In the genomic region with DNA sequence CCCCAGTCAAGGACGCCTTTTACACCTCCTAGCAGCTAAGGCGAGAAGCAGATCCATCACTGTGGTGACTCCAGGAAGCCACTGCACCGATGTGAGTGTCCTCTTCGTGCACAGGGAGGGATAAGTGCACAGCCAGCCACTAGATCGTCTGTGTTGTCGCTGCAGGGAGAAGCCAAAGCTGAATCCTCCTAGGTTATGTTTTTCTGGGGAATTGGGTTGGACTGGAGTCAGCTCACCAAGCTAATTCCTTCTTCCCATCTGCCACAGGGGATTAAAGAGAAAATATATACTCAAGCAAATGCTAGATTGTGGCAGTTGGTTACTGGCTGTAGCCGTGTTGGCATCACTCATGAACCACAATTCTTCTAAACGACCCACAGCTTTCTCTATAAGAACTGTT, we compare ENCODE assay signal across 25 mouse cellular contexts.
"Had no signal": no experiment of that assay in that cellular context is flagged by ENCODE, and none has a peak within 500 bp of the region (broad histone marks: within the 10 kb centered on the region; RNA-seq: fewer than 3 reads in every experiment).

No protein-coding gene starts in this region.

- H3K9me3 ChIP-seq: hindbrain, embryonic 10.5 days; hindbrain, embryonic 12.5 days; intestine, embryonic 15.5 days; limb, embryonic 10.5 days; limb, embryonic 12.5 days; liver, embryonic 12.5 days had no signal

- H3K27me3 ChIP-seq: hindbrain, embryonic 12.5 days; intestine, embryonic 15.5 days; limb, embryonic 12.5 days; liver, embryonic 12.5 days had no signal

- H3K4me1 ChIP-seq: intestine, embryonic 15.5 days; liver, embryonic 12.5 days had no signal

- H3K4me3 ChIP-seq: gastrocnemius, adult 2 months; heart, adult 2 months; hindbrain, embryonic 10.5 days; hindbrain, embryonic 12.5 days; intestine, embryonic 15.5 days; layer of hippocampus, adult 2 months; left cerebral cortex, adult 2 months; limb, embryonic 10.5 days; limb, embryonic 12.5 days; liver, embryonic 12.5 days had no signal

- H3K9ac ChIP-seq: hindbrain, embryonic 12.5 days; hindbrain, embryonic 14.5 days; intestine, embryonic 15.5 days; limb, embryonic 12.5 days; liver, embryonic 12.5 days; liver, embryonic 14.5 days had no signal

- H3K27ac ChIP-seq: gastrocnemius, adult 2 months; heart, adult 2 months; hindbrain, embryonic 10.5 days; hindbrain, embryonic 12.5 days; hindbrain, embryonic 14.5 days; intestine, embryonic 15.5 days; layer of hippocampus, adult 2 months; left cerebral cortex, adult 2 months; limb, embryonic 10.5 days; limb, embryonic 12.5 days; liver, embryonic 12.5 days; liver, embryonic 14.5 days had no signal

- DNase-seq: gastrocnemius, adult 2 months; gastrocnemius, postnatal 10 days; gastrocnemius, postnatal 25 days; heart, adult 2 months; heart, postnatal 10 days; heart, postnatal 4 days; kidney, adult 18-20 months; kidney, adult 8-10 months; kidney, postnatal 10 days; kidney, postnatal 25 days; kidney, postnatal 4 days had no signal

- ATAC-seq: hindbrain, embryonic 16.5 days; inflammation-experienced regulatory T-cells, adult 6 months; intestine, embryonic 15.5 days; intestine, postnatal 0 days; liver, embryonic 12.5 days had no signal

- H3K36me3 ChIP-seq: hindbrain, embryonic 12.5 days; intestine, embryonic 15.5 days; liver, embryonic 12.5 days had no signal

- H3K4me2 ChIP-seq: heart, embryonic 11.5 days; hindbrain, embryonic 12.5 days; hindbrain, embryonic 14.5 days; intestine, embryonic 15.5 days; limb, embryonic 12.5 days; liver, embryonic 12.5 days had no signal
